Mouse (Mus musculus): ENCODE results near the gene Cpeb1.
"Not testable (repeated sequence)": the region's sequence is repeated elsewhere in the genome, so short reads cannot be mapped to it uniquely, and the experiment has no call there.

The Cpeb1 gene

GRCm38 (mm10) chr7:81455155-81455651, at the start of gene Cpeb1:
TSS of gene Cpeb1 (minus strand) at chr7:81455465.
- peak; percentile 18 for DNase-seq

GRCm38 (mm10) chr7:81501050-81501449, 45.8 kb upstream of the Cpeb1 start:
- DNase-seq = peak; percentile 21

DNA sequence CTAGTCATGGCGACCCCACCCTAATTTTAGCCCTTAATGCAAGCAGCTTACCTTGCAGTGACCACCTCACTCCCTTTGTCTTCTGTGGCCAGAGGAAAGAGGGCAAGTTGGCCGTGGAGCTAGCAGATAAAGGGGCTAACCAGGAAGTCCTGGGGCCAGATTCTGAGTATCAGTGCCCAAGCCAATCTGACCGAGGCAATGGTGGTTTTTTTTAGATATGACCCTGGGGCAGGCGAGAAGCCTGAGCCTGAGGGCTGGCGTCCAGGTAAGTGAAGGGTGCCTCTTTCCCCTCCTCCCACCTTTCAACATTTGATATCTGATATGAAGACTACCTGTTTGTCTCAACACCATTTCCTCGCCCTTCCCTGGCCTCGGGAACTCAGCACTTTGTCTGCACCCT, 42.9 kb upstream of the Cpeb1 start, which contains the start of gene BC048679:
TSS of gene BC048679 (minus strand) at position 101 of the 400 bp plus-strand sequence.
- DNase-seq = no peak

DNA sequence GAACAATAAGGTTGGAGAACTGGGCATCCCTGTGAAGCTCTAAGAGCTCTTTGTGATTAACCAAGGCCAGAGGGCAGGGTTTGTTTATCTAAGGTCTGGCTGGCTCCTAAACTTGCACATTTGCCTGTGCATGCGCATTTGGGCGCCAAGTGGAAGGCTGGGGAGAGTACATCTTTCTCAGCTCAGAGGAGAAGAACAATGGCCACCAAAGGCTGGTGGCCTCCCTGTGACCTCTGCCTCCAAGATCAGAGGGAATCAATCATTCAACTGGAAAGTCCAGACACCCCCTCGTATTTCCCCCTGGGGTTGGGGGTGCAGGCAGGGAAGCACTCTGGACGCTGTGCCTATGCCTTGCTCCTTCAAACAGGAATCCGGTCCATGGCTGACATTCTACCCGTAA, 41.9 kb upstream of the Cpeb1 start:
- no peak for DNase-seq

GRCm38 (mm10) chr7:81493331-81494021, 38.2 kb upstream of the Cpeb1 start, which contains the start of gene Ap3b2:
TSS of gene Ap3b2 (minus strand) at chr7:81493925.
- DNase-seq = peak; percentile 53

DNA sequence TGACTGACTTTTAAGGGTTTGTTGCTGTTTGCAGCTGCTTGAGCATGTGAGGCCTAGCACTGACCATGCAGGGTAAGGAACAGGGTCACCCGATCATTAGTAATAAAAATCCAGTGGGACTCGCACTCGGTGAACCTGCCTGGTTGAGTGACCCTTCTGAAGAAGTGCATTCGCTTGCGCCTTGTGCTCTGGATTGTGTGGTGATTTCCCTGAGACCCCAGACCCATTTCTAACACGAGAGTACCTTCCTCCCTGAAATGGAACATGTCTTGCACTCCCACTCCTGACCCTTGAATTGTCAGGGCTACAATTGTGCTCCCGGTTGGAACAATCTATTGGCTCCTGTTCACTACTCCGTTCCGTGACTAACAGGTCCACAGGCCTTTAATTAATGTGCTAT, 37.4 kb upstream of the Cpeb1 start:
- DNase-seq = no peak

DNA sequence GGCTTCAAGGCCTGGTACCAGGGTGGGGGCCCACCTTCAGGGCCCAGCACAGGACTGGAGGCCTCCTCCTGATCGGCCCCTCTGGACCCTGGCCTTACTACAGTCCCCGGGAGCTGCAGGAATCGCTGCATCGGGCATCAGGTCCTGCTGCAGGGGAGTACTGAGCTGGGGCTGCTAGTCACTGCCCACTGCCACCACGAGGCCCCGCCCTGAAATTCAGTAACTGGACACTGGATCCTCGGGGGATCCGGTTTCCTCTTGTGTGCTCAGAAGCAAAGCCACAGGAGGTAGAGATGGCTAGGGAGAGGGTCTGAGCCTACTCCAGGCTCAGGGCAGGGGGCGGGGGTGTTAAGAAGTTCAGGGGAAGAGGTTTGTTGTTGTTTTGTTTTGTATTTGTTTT, 34.4 kb upstream of the Cpeb1 start:
- DNase-seq = no peak

- no peak for DNase-seq
Measured at GRCm38 (mm10) chr7:81480800-81481199, 25.5 kb upstream of the Cpeb1 start.

DNA sequence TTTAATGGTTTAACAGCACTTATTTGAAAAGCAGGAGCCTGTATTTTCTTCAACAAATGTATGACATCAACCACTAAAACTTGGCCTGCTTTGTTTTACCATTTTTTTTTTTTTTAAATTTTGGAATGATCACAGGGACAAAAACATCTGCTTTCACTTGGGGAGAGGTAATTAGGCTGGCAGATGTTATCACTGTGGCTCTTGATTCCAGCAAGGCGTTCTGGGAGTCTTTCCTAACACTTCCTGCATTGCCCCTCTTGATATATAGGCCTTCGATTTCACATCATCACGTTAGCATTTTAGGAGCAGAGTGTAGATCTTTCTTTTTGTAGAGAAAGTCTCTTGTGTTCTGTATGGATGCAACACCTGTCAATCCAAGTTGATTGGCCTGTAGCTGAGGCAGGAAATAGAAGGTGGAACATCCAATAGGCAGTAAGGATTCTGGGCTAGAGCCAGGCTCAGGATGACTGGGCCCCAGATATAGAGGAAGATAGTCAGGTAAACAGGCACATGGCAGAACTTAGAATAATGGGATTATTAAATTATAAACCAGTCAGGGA, 24.3 kb upstream of the Cpeb1 start:
- DNase-seq = no peak

- not testable (repeated sequence) for DNase-seq
Measured at GRCm38 (mm10) chr7:81478261-81478660, 23.0 kb upstream of the Cpeb1 start.

GRCm38 (mm10) chr7:81476833-81477232, 21.6 kb upstream of the Cpeb1 start:
- no peak for DNase-seq

DNA sequence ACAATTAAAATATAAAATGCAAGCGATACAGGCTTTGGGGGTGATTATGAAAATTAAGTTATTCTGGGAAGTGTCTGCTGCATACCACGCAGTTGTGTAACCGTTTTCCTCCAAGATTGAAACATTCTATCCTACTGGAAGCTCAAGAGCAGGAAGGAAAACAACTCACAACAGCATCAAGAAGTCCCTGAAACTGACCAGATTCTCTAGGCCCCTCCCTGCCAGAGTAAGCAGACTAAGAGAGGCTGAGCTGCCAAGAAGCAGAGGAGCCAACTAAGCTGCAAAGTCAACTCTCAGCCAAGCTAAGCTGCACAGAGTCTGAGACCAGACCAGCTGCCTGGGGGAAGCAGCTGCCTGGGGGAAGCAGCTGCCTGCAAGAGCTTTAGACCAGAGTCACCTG, 20.0 kb upstream of the Cpeb1 start:
- no peak for DNase-seq

DNA sequence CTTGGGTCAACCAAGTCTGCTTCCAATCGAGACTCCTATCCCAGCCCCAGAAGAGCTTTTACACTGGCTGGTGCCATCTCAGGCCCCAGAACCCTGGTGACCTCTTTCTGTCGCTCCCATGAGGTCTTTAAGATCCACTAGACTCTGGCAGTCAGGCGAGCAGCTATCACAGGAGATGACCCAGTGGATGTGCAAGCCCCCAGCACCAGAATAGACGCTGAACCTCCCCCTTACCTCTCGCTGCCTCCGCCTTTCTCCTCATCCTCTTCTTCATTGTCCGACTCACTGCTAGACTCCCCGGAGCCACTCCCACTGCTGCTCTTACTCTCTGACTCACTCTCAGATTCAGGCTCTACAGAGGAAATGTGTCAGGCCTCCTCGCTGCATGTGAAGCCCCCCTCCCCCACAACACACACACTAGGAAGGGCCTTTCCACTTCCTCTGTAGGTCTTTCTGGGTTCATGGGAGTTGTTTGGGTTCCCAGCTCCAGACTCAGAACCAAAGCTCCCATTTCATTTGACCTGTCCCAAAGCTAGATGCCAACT, 9.7 kb upstream of the Cpeb1 start:
- DNase-seq = no peak

DNA sequence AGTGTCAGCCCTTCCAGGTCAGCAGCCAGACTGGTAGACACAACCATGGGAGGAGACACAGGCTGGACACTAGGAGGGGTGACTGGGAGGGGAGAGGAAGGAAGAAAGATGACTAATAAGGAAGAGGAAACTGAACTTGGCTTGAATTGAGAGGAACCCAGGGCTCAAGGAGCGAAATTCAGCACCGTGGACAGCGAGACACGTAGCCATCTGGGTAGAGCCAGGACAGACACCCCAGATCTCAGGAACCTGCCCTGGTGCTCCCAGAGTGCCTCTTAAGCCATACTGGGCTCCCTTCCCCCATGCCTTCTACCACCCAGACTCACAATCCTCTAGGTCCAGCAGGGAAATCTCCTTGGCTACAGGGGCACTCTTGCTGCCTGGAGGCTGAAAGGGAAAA, 8.9 kb upstream of the Cpeb1 start:
- DNase-seq = peak; percentile 27

DNA sequence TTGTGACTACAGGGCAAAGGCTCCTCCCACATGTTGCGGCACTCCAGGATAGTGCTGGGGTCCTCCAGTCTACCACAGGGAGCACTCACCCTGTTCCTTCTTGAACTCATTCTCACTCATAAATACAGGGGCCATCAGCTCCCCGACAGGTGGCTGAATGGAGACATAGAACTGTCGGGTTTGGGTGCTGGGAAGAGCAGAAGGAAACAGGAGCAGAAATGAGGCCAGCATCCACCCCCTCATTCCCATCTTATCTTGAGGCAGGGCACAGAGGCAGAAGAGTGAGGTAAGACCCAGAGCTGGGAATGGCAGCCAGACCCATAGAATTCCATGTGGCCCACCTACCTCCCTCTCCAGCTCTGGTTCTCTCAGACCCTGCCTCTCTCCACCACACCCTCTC, 7.5 kb upstream of the Cpeb1 start:
- no peak for DNase-seq

DNA sequence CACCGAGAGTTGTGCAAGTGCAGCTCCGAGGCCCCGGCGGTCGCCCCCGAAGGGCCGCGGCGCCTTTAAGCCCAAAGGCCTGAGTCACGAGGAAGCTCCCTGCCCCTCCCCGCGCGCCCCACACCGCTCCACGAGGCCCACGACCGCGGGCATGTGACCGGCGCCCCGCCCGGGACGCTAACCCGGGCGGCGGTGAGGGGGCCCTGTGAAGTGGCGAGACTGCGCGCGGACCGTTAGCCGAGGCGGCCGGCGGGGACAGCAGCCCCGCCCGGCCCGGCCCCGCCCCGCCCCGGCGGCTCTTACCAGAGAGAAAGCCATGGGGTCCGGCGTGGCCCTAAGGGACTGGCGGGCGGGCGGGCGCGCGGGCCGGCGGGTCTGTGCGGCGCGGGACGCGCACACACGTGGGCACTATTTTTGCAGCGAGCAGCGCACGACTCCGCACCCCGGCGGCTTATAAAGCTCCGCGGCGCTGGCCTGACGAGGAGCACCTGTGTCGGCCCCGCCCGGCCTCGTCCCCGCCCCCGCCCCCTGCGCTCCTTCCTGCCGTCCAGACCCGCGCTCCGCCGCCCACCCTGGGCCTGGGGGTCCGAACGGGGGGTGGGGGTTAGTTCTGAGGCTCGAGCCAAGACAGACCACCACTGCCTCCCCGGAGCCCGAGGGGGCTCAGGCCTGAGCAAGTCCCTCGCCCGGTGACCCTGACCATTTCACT, 780 bp downstream of the Cpeb1 start:
- peak; percentile 12 for DNase-seq

DNA sequence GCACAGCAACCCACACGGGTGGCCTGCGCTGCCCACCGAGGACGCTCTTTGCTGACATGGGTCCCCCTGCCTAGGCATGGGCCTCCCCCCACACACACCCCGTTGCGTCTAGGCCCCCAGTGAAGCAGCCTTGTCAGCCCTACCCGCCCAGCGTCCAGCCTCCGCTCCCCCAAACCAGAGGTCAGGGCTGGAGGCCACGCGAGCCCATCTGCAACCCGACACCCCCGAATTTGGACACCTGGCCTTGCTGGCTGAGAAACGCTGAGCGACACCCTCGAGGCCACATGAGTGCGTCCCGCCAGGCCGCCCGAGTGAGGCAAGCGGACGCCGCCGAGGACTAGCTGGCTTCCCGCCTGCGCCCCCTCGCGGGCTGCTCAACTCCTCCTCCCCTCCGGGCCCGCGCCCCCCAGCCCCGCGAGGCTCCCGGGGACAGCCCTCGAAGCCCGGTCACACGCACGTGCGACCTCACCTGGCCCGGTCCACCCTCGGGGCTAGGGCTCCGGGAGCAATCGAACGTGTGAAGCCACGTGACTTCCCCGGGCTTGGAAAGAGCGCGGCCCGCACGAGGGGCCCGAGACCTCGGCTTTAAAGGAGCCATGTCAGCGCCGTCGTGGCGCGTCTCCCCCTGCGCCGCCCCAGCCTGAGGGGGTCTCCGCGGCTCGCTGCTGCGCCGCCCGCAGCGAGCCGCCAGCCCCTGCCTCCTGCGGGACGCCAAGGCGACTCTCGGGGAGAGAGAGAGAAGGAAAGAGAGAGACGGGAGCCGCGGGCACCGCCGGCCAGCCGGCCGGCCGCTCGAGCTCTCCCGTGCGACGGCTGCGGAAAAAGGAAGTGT, 1.6 kb downstream of the Cpeb1 start:
- no peak for DNase-seq

GRCm38 (mm10) chr7:81452971-81453441, 2.3 kb downstream of the Cpeb1 start:
- no peak for DNase-seq

DNA sequence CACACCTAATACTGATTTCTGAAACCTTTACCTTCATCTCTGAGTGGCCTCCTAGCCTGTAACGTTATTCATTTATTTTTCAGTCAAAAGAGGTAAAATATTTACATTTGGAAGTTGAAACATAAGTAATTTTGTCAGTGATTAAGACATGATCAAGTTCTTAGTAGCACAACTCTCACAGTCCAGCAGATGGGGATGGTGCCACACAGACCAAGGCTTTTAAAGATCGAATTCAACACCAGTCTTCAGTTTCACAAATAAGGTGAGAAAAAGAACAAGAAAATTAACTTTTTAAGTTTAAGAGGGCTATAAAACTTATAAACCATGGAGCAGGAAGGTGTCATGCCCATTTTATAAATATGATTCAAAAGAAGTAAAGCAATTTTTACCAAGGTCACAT, 56.3 kb downstream of the Cpeb1 start:
- DNase-seq = no peak

- no peak for DNase-seq
Measured at GRCm38 (mm10) chr7:81379363-81379762, 75.9 kb downstream of the Cpeb1 start.

- DNase-seq = peak; percentile 23
Measured at GRCm38 (mm10) chr7:81372337-81372920, 82.8 kb downstream of the Cpeb1 start.

GRCm38 (mm10) chr7:81371811-81372210, 83.5 kb downstream of the Cpeb1 start:
- DNase-seq = no peak
